Mouse (Mus musculus): ENCODE measurements at regions not wholly inside any gene's neighbourhood (a gene's known extent, or its start where the extent isn't known, plus 50 kb on each side); places are given as distances from the start of the nearest gene placed in this dataset.

DNA sequence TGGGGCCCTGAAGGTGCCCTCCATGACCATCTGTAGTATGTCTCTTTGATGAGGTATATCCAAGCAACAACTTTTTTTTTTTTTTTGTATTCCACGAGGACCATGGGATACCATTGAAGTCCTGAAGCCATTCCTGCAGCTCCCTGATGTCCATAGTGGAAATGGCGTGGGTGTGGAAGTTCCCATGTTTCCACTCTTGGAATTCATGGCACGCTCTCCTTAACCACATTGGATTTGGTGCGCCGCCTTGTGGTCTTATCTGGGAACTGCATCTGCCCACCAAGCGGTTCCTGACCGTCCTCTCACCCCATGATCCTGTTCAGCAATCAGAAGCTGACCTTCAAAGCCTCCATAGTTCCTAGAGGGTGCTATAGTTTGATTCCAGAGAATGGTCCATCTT lies 113.4 kb downstream of the Ndufa10 start:
- H3K9me3 ChIP-seq (replicated peaks; ENCODE audit: insufficient read depth, low read length): no peaks in the 10 kb centered on the region
- H3K79me2 ChIP-seq (ENCODE audit: control insufficient read depth, insufficient read depth, low read length, poor library complexity): no peaks in the 10 kb centered on the region
- no peak overlapping the region for H3K27ac ChIP-seq (ENCODE audit: control insufficient read depth, low read depth, low read length)
- no peaks in the 10 kb centered on the region for H3K4me1 ChIP-seq (ENCODE audit: control insufficient read depth in 1 of 2, insufficient read depth in 2 of 2, low read length in 2 of 2)
- no peak overlapping the region for H3K9ac ChIP-seq (ENCODE audit: control insufficient read depth, low read depth, low read length, poor library complexity, severe bottlenecking)
- H3K36me3 ChIP-seq (ENCODE audit: control insufficient read depth in 1 of 2, insufficient read depth in 2 of 2, low read length in 2 of 2): no peaks in the 10 kb centered on the region
- H3K27me3 ChIP-seq (ENCODE audit: control insufficient read depth in 1 of 2, insufficient read depth in 2 of 2, low read length in 2 of 2): no peaks in the 10 kb centered on the region
- TF ChIP-seq MAFK (IDR thresholded peaks at IDR 0.05; ENCODE audit: borderline replicate concordance, low read depth, low read length): no peak
- peak; percentile 74 for TF ChIP-seq SMC3 (IDR thresholded peaks at IDR 0.05; ENCODE audit: low read depth, low read length)
- peak; percentile 58 for TF ChIP-seq RAD21 (IDR thresholded peaks at IDR 0.05; ENCODE audit: low read depth, low read length)
- no peak for TF ChIP-seq USF2 (IDR thresholded peaks at IDR 0.05; ENCODE audit: borderline replicate concordance in 1 of 2, insufficient read depth in 1 of 2, low read depth in 1 of 2, low read length in 2 of 2)
- no peak for TF ChIP-seq ZKSCAN1 (IDR thresholded peaks at IDR 0.05; ENCODE audit: low read depth, low read length)
- TF ChIP-seq ZC3H11A (IDR thresholded peaks at IDR 0.05; ENCODE audit: low read depth, low read length): peak; percentile 61
- no peak for TF ChIP-seq TAL1 (IDR thresholded peaks at IDR 0.05; ENCODE audit: low read length)
- no peak for TF ChIP-seq KAT2A (conservative IDR thresholded peaks at IDR 0.05; ENCODE audit: low read depth, low read length)
- no peak for TF ChIP-seq POLR2AphosphoS5 (IDR thresholded peaks at IDR 0.05; ENCODE audit: borderline replicate concordance, low read depth, low read length)
- no peak for TF ChIP-seq TCF12 (IDR thresholded peaks at IDR 0.05; ENCODE audit: low read depth, low read length)
- peak; percentile 65 to 85 (median 73) for TF ChIP-seq CTCF (IDR thresholded peaks at IDR 0.05 in 2 of 3, conservative IDR thresholded peaks at IDR 0.05 in 1 of 3; ENCODE audit: control insufficient read depth in 1 of 3, insufficient read depth in 1 of 3, low read depth in 2 of 3, low read length in 3 of 3, poor library complexity in 1 of 3, severe bottlenecking in 1 of 3)
- no peak overlapping the region for H3K4me3 ChIP-seq (ENCODE audit: control insufficient read depth in 1 of 2, insufficient read depth in 1 of 2, low read depth in 2 of 2, low read length in 2 of 2)
- DNase-seq (ENCODE audit: low read depth, low spot score): peak; percentile 11

DNA sequence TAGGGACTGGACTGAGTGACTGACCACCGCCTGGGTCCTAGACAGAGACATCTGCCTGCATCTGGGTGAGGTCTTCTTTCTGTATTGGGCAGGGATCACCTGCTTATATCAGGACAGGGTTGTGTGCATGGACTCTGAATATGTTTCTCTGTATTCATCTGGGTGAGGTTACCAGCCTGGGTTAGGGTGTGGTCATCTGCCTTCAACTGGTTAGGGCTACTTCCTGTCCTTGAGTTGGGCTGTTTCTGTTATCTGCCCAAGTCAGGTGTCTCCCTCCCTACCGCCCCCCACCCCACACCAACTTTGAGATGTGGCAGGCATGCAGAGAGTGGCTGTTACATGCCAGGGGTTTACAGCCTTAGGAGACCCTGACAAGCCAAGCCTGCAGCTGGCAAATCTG lies 114.2 kb downstream of the Ndufa10 start:
- TF ChIP-seq GABPA (IDR thresholded peaks at IDR 0.05; ENCODE audit: low read depth, low read length) (no peak), CHD1 (IDR thresholded peaks at IDR 0.05; ENCODE audit: low read depth, low read length) (no peak), KAT2A (conservative IDR thresholded peaks at IDR 0.05; ENCODE audit: low read depth, low read length) (no peak), MAX (IDR thresholded peaks at IDR 0.05; ENCODE audit: low read length) (no peak), ZMIZ1 (IDR thresholded peaks at IDR 0.05; ENCODE audit: low read depth, low read length) (no peak), EP300 (IDR thresholded peaks at IDR 0.05; ENCODE audit: low read depth in 1 of 2, low read length in 2 of 2) (no peak), BHLHE40 (IDR thresholded peaks at IDR 0.05; ENCODE audit: borderline replicate concordance, low read depth, low read length) (no peak), USF2 (IDR thresholded peaks at IDR 0.05; ENCODE audit: borderline replicate concordance in 1 of 2, insufficient read depth in 1 of 2, low read depth in 1 of 2, low read length in 2 of 2) (no peak), ELF1 (IDR thresholded peaks at IDR 0.05; ENCODE audit: low read depth, low read length) (no peak), NRF1 (IDR thresholded peaks at IDR 0.05; ENCODE audit: insufficient read depth, low read depth, low read length, poor library complexity, severe bottlenecking) (no peak), MXI1 (IDR thresholded peaks at IDR 0.05; ENCODE audit: low read depth, low read length) (no peak), ZC3H11A (IDR thresholded peaks at IDR 0.05; ENCODE audit: low read depth, low read length) (no peak), POLR2A (IDR thresholded peaks at IDR 0.05; ENCODE audit: control insufficient read depth in 1 of 2, insufficient read depth in 1 of 2, low read depth in 1 of 2, low read length in 2 of 2, poor library complexity in 1 of 2) (no peak), POLR2AphosphoS5 (IDR thresholded peaks at IDR 0.05; ENCODE audit: borderline replicate concordance, low read depth, low read length) (no peak), RCOR1 (IDR thresholded peaks at IDR 0.05; ENCODE audit: low read depth, low read length) (no peak), ZNF384 (IDR thresholded peaks at IDR 0.05; ENCODE audit: low read depth, low read length) (no peak), HCFC1 (IDR thresholded peaks at IDR 0.05; ENCODE audit: low read depth, low read length) (no peak), MEF2A (IDR thresholded peaks at IDR 0.05; ENCODE audit: extremely low read depth, insufficient replicate concordance, low read depth, low read length, poor library complexity, severe bottlenecking) (no peak), MYC (IDR thresholded peaks at IDR 0.05; ENCODE audit: low read depth, low read length) (no peak)
- no peaks in the 10 kb centered on the region for H3K27me3 ChIP-seq (ENCODE audit: control insufficient read depth in 1 of 2, insufficient read depth in 2 of 2, low read length in 2 of 2)
- DNase-seq (ENCODE audit: low read depth, low spot score): no peak
- no peaks in the 10 kb centered on the region for H3K79me2 ChIP-seq (ENCODE audit: control insufficient read depth, insufficient read depth, low read length, poor library complexity)
- H3K36me3 ChIP-seq (ENCODE audit: control insufficient read depth in 1 of 2, insufficient read depth in 2 of 2, low read length in 2 of 2): no peaks in the 10 kb centered on the region
- no peaks in the 10 kb centered on the region for H3K9me3 ChIP-seq (replicated peaks; ENCODE audit: insufficient read depth, low read length)
- no peak overlapping the region for H3K9ac ChIP-seq (ENCODE audit: control insufficient read depth, low read depth, low read length, poor library complexity, severe bottlenecking)
- no peak overlapping the region for H3K27ac ChIP-seq (ENCODE audit: control insufficient read depth, low read depth, low read length)
- no peaks in the 10 kb centered on the region for H3K4me1 ChIP-seq (ENCODE audit: control insufficient read depth in 1 of 2, insufficient read depth in 2 of 2, low read length in 2 of 2)
- no peak overlapping the region for H3K4me3 ChIP-seq (ENCODE audit: control insufficient read depth in 1 of 2, insufficient read depth in 1 of 2, low read depth in 2 of 2, low read length in 2 of 2)
